ENCODE assay signal across 16 mouse cellular contexts in the genomic region with DNA sequence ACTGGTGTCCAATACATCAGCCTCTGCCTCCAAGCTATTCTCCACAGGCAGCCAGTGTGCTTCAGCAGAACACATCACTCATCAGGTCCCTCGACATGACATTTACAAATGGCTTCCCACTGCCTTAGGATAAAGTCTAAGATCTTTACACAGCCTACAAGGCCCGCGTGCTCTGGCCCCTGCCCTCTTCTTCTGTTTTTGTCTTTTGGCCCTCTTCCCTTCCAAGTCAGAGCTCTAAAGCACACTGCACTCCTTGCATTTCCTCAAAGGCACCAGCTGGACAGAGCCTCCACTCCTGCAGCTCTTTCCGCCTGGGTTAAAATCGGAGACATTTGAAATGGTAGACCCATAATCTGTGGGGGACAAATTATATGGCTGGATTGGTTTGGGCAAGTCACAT. TPM values are rescaled to one million over a fixed set of nuclear protein-coding genes. Genes with fewer than 3 reads are reported as not detected.
DNase-seq lines count a peak whose midpoint lies in the region.
"Had no signal": no experiment of that assay in that cellular context is flagged by ENCODE, and none has a peak within 500 bp of the region (broad histone marks: within the 10 kb centered on the region; RNA-seq: fewer than 3 reads in every experiment).

No protein-coding gene starts in this region.

- DNase-seq in cerebellum, postnatal 10 days = peak; percentile 55 to 69
- DNase-seq in cerebellum, adult 9-11 months = no peak
- peak; percentile 4 for DNase-seq in embryo, embryonic 10.5 days (ENCODE audit: low spot score)
- DNase-seq in embryo, embryonic 11 days = no peak
- DNase-seq in left cerebral cortex, postnatal 4 days = peak; percentile 35
- DNase-seq in left cerebral cortex, postnatal 14 days (ENCODE audit: low spot score in 2 of 2) = no peak
- no peak for DNase-seq in adrenal gland, postnatal 4 days (ENCODE audit: low spot score in 2 of 2)
- DNase-seq: adrenal gland, adult 8-10 months; adrenal gland, postnatal 36 days; B cell, adult 2 months; cerebellum, adult 11-12 months; forebrain, postnatal 0 days; gastrocnemius, postnatal 14 days; heart, adult 2 months; heart, postnatal 14 days; kidney, adult 2 months had no signal

- intact Hi-C loops in left cerebral cortex, postnatal 4 days (cut with DNase I) = no loop called here
- intact Hi-C loops in left cerebral cortex, postnatal 14 days (cut with DNase I) = no loop called here

RNA-seq across cellular contexts. Expression of gene Phex, which starts 28.1 kb away (rescaled TPM):
- total RNA-seq in left cerebral cortex, postnatal 4 days (2021) = 1 to 10 TPM in 1 of 2 experiments, under 1 TPM in 1; 0.64 to 1.1 TPM
- under 1 TPM; 0.35 to 0.36 TPM for total RNA-seq in left cerebral cortex, postnatal 14 days (2021)
- under 1 TPM; 0.59 to 0.70 TPM for total RNA-seq in adrenal gland, postnatal 4 days (2021)

Comparison
In these comparisons a context has a peak if more than half of its experiments do, and no peak if none do; other contexts are left out.
1. DNase-seq: peak in cerebellum, postnatal 10 days (2 of 2), embryo, embryonic 10.5 days (single experiment) and left cerebral cortex, postnatal 4 days (single experiment); none in cerebellum, adult 9-11 months (single experiment), embryo, embryonic 11 days (single experiment), left cerebral cortex, postnatal 14 days (0 of 2) and adrenal gland, postnatal 4 days (0 of 2).